34 mouse cellular contexts compared by ENCODE assay signal in genomic region chr3:145078405-145078804, GRCm38 (mm10). TPM values are rescaled to one million over a fixed set of nuclear protein-coding genes. Genes with fewer than 3 reads are reported as not detected.
"Had no signal": no experiment of that assay in that cellular context is flagged by ENCODE, and none has a peak within 500 bp of the region (broad histone marks: within the 10 kb centered on the region; RNA-seq: fewer than 3 reads in every experiment).

No protein-coding gene starts in this region.

- H3K9ac ChIP-seq: heart, embryonic 13.5 days; heart, embryonic 15.5 days; hindbrain, embryonic 12.5 days; hindbrain, embryonic 14.5 days; limb, embryonic 12.5 days had no signal

- H3K9me3 ChIP-seq: heart, embryonic 13.5 days; heart, embryonic 15.5 days; hindbrain, embryonic 10.5 days; hindbrain, embryonic 12.5 days; limb, embryonic 10.5 days; limb, embryonic 12.5 days had no signal

- H3K36me3 ChIP-seq: heart, embryonic 13.5 days; heart, embryonic 15.5 days; hindbrain, embryonic 10.5 days; hindbrain, embryonic 12.5 days; limb, embryonic 10.5 days; limb, embryonic 12.5 days had no signal

- H3K27ac ChIP-seq: gastrocnemius, adult 2 months; heart, adult 2 months; heart, embryonic 13.5 days; heart, embryonic 15.5 days; hindbrain, embryonic 10.5 days; hindbrain, embryonic 12.5 days; hindbrain, embryonic 14.5 days; layer of hippocampus, adult 2 months; left cerebral cortex, adult 2 months; limb, embryonic 10.5 days; limb, embryonic 12.5 days had no signal

- H3K4me1 ChIP-seq: heart, embryonic 13.5 days; heart, embryonic 15.5 days; hindbrain, embryonic 12.5 days; limb, embryonic 10.5 days; limb, embryonic 12.5 days had no signal

- H3K27me3 ChIP-seq: heart, embryonic 13.5 days; heart, embryonic 15.5 days; hindbrain, embryonic 12.5 days; limb, embryonic 12.5 days had no signal

- H3K4me3 ChIP-seq: gastrocnemius, adult 2 months; heart, adult 2 months; heart, embryonic 13.5 days; heart, embryonic 15.5 days; hindbrain, embryonic 10.5 days; hindbrain, embryonic 12.5 days; layer of hippocampus, adult 2 months; left cerebral cortex, adult 2 months; limb, embryonic 10.5 days; limb, embryonic 12.5 days had no signal

- ATAC-seq: forebrain, embryonic 16.5 days; hindbrain, embryonic 16.5 days; inflammation-experienced regulatory T-cells, adult 6 months had no signal

- H3K4me2 ChIP-seq: heart, embryonic 11.5 days; heart, embryonic 13.5 days; heart, embryonic 15.5 days; hindbrain, embryonic 12.5 days; hindbrain, embryonic 14.5 days; limb, embryonic 12.5 days; liver, embryonic 11.5 days had no signal

- DNase-seq: gastrocnemius, adult 2 months; gastrocnemius, postnatal 10 days; gastrocnemius, postnatal 25 days; heart, adult 2 months; heart, postnatal 4 days; kidney, adult 18-20 months; kidney, adult 8-10 months; kidney, postnatal 10 days; kidney, postnatal 25 days; kidney, postnatal 4 days; liver had no signal

RNA-seq across cellular contexts. Expression of gene Clca2, which starts 20.8 kb away (rescaled TPM):
- total RNA-seq: granulocyte monocyte progenitor cell, adult 5-6 weeks; layer of hippocampus, adult 2 months; layer of hippocampus, postnatal 25 days; left cerebral cortex, adult 2 months; left cerebral cortex, postnatal 14 days; left cerebral cortex, postnatal 36 days had no signal
- polyA plus RNA-seq: frontal cortex, adult 2 months; hindbrain, embryonic 16.5 days; inflammation-experienced regulatory T-cells, adult 6 months had no signal

RNA-seq across cellular contexts. Expression of gene Clca1, which starts 45.8 kb away (rescaled TPM):
- total RNA-seq: gastrocnemius, adult 2 months; gastrocnemius, postnatal 10 days; gastrocnemius, postnatal 25 days; gastrocnemius, postnatal 4 days; granulocyte monocyte progenitor cell, adult 5-6 weeks; heart, adult 2 months; heart, postnatal 25 days; heart, postnatal 4 days; layer of hippocampus, adult 2 months; layer of hippocampus, postnatal 10 days; layer of hippocampus, postnatal 25 days; left cerebral cortex, adult 2 months; left cerebral cortex, postnatal 14 days; left cerebral cortex, postnatal 36 days had no signal
- polyA plus RNA-seq: forebrain, embryonic 16.5 days; frontal cortex, adult 2 months; heart, embryonic 11.5 days; heart, embryonic 13.5 days; heart, embryonic 15.5 days; heart, postnatal 0 days; hindbrain, embryonic 10.5 days; hindbrain, embryonic 12.5 days; hindbrain, embryonic 14.5 days; hindbrain, embryonic 16.5 days; inflammation-experienced regulatory T-cells, adult 6 months; limb, embryonic 12.5 days; liver, embryonic 11.5 days had no signal
